Mouse (Mus musculus): ENCODE data around the gene Plcd3.

Gene Plcd3

DNA sequence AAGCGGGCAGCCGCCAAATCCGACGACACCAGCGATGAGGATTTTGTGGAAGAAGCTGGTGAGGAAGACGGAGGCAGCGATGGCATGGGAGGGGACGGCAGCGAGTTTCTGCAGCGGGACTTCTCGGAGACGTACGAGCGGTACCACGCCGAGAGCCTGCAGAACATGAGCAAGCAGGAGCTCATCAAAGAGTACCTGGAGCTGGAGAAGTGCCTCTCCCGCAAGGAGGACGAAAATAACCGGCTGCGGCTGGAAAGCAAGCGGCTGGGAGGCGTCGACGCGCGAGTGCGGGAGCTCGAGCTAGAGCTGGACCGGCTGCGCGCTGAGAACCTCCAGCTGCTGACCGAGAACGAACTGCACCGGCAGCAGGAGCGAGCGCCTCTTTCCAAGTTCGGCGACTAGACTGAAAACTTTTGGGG lies 16.1 kb upstream of the Plcd3 start:
- no peak for DNase-seq (ENCODE audit: low spot score in 2 of 2)

- peak; percentile 80 to 84 for DNase-seq (ENCODE audit: low spot score in 2 of 2)
These were observed 15.6 kb upstream of the Plcd3 start for GRCm38 (mm10) chr11:103116959-103117590.

- DNase-seq (ENCODE audit: low spot score in 2 of 2) = peak; percentile 100
These were observed 14.8 kb upstream of the Plcd3 start, which contains the start of gene Hexim1 for GRCm38 (mm10) chr11:103116008-103116818. Gene Hexim1 (plus strand): TSS chr11:103116231.

- peak; percentile 83 to 87 for DNase-seq (ENCODE audit: low spot score in 2 of 2)
These were observed 13.9 kb upstream of the Plcd3 start for GRCm38 (mm10) chr11:103115163-103116007.

DNA sequence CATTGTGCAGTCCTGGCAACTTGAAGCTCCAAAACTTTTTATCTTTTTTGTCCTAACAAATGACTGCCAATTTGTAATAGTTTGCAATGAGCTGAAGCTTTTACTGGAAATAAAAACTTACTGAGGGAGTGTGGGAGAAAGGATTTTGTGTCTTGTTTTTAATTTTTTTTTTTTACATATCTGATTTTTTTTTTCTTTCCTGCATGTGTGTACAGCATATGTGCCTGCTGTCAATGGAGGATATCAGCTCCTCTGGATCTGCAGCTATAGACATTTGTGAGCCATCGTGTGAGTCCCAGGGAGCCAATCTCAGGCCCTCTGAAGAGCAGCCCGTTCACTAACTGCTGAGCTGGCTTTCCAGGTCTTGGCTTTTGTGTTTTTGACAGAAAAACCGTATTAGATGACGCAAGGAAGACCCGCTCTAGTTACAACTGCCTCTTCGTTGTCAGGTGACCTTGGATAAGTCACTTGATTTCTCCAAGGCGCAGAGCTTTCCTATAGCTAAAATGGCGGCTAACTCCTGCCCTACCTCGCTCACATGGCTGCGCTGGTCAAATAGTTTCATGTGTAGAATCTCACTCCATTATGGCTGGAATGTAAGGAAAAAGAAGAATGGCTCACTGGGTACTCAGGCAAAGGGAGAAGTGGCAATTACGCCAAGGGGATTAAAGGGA lies 12.9 kb upstream of the Plcd3 start:
- DNase-seq (ENCODE audit: low spot score in 2 of 2) = no peak

DNA sequence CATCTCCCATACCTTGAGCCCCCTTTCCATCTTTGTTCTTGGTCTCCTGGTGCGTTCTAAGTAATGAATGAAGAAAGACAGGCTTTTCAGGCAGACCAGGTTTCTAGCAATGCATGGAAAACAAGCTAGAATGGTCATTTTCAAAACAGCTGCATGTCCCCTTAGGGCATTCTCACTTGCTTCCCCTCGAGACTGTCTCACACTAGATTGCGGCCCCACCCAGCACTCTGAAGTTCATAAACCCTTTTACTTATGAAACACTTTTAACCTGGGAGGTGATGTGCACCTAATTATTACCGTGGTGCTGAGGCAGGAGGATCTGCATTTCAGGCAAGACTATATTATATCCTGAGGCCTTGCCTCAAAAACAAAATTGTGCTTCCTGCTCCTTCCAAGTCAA lies 12.3 kb upstream of the Plcd3 start:
- no peak for DNase-seq (ENCODE audit: low spot score in 2 of 2)

DNA sequence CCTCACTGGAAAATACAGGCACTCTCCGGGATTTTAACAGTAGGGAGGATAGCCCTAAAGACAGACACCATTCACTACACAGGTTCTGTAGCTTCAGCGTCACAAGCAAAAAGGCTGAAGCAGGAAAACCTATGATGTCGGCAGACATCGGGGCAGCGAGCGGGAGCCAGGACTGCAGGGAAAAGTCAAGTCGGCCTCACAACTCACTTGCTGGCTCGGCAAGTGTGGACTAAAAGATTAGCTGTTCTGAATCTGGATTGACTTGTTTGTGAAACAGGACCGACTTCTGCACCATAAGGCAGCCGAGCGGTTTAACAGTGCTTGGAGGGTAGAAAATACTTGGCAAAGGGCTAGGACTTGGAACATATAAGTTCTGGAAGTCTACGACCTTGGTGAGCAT lies 11.5 kb upstream of the Plcd3 start:
- no peak for DNase-seq (ENCODE audit: low spot score in 2 of 2)

GRCm38 (mm10) chr11:103112552-103112912 lies 11.1 kb upstream of the Plcd3 start:
- no peak for DNase-seq (ENCODE audit: low spot score in 2 of 2)

DNA sequence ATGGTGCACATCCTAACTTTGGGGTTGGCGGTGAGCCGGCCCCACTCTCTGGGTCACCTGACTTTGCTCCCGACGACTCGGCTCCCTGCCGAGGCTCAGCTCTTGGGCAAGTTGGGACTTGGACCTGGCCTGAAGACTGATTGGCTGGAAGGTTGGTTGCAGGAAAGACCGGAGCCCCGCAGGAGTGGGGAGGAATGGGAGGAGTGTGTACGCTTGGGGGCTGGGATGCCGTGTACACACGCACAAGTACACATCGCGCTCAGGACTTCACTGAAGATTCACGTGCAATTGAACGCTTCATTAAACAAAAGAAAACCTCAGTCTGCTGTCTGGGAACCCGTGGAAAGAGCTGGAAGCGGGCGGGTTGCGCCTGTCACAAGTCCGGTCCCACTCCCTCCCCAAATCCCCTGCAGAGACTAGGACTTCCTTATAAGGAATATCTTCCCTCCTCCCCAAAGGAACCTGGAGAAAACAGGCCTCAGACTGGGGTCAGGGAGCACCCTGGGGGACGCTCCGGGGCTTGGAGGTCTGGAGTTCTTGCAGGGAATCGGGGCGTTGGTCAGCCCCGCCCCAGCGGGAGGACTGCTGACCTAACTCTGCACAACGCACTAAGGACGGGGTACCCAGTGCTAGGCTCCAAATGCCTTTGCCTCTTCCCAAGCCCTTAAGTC lies 10.6 kb upstream of the Plcd3 start:
- no peak for DNase-seq (ENCODE audit: low spot score in 2 of 2)

DNA sequence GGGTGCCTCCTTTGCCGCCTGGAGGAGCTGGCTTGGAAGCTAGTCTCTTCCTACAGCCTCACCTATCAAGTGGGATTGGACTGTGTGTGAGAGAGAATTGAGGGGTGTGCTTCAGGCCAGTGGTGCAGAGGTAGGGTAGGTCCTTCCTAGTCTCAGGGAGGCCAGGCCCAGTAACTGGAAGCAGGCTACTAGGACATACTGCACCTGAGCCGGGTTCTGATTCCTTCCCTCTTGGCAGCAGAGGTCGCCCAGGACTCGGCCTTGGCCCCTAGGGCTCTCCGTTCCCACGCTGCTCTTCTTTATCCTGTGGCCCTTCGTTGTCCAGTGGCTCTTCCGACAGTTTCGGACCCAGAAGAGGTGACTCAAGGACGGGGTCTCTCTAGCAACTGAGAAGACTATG lies 9.8 kb upstream of the Plcd3 start:
- DNase-seq (ENCODE audit: low spot score in 2 of 2) = no peak

- no peak for DNase-seq (ENCODE audit: low spot score in 2 of 2)
These were observed 4.9 kb upstream of the Plcd3 start for GRCm38 (mm10) chr11:103106386-103106785.

DNA sequence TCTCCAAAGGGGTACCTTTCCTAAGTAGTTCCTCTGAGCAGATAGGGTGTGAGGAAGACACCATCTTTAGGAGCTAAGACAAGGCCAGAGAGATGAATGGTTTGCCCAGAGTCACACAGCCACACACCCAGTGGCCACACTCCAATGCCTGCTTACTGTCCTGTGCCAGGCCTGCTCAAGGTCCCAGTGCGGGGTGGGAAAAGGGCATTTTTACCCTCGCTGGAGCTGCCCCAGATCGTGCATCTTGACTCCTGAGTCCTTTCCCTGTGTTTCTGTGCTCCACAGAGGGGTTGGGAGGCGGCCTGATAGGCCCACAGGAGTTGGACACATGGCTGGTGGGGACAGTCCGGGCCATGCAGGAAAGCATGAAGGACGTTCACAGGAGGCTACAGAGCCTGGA lies 4.4 kb upstream of the Plcd3 start:
- DNase-seq (ENCODE audit: low spot score in 2 of 2) = no peak

DNA sequence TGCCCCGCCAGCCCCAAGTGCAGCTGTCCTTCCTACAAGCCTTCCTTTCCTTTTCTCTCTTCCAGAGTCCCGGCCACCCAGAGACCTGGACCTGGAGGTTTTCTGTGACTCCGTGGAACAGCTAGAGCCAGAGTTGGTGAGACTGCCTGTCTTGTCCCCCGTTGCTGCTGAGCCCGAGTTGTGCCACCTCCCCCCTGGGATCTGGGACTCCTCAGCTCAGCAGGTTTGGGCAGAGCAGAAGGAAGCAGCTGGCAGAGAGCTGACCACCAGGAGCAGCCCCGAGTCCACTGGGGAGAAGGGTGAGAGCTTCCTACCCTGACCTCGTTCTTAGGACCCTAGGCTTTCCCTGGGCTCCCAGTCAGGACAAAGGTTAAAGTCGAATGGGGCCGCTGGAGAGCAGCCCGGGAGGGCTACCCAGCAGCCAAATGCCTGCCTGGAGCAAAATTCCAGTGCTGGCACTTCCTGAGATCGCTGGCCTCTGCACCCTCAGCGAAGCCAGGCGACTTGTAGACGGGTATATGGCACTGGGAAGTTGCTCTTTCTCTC lies 3.8 kb upstream of the Plcd3 start:
- no peak for DNase-seq (ENCODE audit: low spot score in 2 of 2)

DNA sequence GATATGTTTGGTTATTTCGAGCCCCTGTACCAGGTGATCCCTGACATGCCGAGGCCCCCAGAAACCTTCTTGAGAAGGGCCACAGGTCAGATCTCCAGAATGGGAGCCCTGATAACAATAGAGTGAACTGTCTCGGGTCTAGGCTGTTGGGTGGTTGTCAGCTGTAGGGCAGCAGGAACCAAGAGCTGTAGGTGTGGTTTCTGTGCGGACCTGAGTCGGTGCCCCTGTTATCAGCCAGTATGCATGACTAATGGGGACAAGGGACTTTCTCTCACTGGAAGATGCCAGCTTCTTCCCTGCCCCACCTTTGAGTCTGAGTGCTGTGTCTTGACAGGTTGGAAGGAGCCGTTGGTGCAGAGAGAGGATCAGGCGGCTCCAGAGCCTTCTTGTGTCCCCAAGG lies 3.0 kb upstream of the Plcd3 start:
- no peak for DNase-seq (ENCODE audit: low spot score in 2 of 2)

DNA sequence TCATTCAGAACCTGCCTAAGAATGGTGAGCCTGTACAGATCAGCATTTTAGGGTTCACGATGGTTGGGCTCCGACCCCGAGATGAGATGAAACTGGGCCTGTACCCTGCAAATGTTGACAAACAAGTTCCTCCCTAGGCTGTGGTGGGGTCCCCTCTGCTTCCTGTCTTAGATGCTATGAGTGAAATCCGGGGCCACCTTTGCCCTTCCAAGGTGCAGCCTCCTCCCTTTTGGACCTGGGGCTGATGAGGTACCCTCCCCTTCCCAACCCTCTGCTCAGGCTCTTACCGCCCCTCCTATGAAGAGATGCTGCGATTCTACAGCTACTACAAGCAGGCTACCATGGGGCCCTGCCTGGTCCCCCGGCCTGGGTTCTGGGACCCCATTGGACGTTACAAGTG lies 2.2 kb upstream of the Plcd3 start:
- DNase-seq (ENCODE audit: low spot score in 2 of 2) = no peak

DNA sequence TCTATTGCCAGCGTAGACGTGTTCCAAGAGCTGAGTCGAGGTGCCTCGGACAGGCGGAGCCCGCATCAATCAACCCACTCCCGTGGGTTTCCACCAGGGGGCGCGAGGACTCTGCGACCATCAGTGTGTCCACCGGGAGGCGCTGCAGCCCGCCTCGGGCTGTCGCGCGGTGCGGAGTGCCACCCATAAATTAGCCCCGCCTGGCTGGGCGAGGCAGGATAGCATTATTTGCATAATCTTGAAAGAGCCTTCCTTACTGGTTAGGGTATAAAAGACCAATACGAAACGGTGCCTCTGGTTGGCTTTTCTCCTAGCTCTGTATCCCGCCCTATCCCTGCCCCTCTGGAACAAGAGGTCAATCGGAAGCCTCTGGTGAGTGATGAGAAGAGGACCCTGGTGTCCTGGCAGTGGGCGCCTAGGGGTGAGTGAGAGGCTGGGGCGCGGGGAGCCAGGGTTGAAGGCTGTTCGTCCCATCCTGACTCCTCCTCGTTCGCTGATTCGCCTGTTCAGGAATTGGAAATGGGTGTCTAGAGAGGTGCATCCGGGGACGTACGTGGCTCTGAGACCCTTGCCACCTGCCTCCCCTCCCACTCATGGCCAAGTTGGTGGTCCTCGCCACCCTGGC lies 1.4 kb upstream of the Plcd3 start:
- DNase-seq (ENCODE audit: low spot score in 2 of 2) = peak; percentile 94 to 97

- no peak for DNase-seq (ENCODE audit: low spot score in 2 of 2)
These were observed 526 bp upstream of the Plcd3 start for GRCm38 (mm10) chr11:103101866-103102501.

GRCm38 (mm10) chr11:103100361-103100760 lies 1.1 kb downstream of the Plcd3 start:
- no peak for DNase-seq (ENCODE audit: low spot score in 2 of 2)

DNA sequence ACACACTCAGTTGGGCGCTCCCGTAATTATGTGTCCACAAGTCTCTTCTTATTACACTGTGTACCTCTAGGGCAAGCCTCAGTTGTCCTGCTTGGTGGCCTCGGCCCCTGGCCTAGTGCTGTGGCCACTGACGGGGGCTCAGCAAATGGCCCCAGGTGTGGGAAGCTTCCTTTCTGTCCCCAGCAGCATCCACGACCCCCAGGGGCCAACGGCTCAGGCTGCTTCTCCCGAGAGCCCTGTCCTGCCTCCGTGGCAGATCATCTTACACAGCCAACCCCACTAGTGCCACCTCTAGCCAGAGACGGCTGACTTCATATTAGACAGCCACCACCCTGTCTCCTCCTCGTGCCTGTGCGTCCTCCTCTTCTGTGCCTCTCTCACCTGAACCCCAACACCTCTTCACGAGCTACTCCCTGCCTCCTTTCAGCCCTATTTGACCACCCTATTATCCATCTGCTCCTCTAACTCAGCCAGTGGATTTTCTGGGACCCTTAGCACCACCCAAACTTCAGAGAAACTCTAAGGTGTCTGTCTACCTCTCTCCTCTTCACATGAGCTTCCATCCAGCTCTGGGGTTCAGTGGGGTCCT lies 2.0 kb downstream of the Plcd3 start:
- no peak for DNase-seq (ENCODE audit: low spot score in 2 of 2)

Data from spleen, postnatal 36 days (tissue).